Mouse (Mus musculus) testis, adult 2 months (tissue): ENCODE data around the gene Limk2.

Experiments
- CTCF ChIP-seq: fragments of 200-500 bp; IDR thresholded peaks from 2 replicates; pipeline ENCODE4 v1.5.1; 2012; ENCODE audit warnings: low read depth, mild to moderate bottlenecking, inconsistent platforms, low read length, moderate library complexity; ENCODE audit not compliant: control insufficient read depth, insufficient read depth, insufficient replicate concordance
- POLR2A ChIP-seq: fragments of 200-500 bp; IDR thresholded peaks from 2 replicates; pipeline ENCODE4 v1.6.1; 2012; ENCODE audit warnings: low read depth, mild to moderate bottlenecking, inconsistent platforms, low read length, moderate library complexity; ENCODE audit not compliant: control insufficient read depth

GRCm38 (mm10) chr11:3417795-3418194 lies 8.8 kb upstream of the Limk2 start:
- TF ChIP-seq CTCF (no peak), POLR2A (no peak)
